8 mouse cellular contexts compared by ENCODE assay signal in the genomic region with DNA sequence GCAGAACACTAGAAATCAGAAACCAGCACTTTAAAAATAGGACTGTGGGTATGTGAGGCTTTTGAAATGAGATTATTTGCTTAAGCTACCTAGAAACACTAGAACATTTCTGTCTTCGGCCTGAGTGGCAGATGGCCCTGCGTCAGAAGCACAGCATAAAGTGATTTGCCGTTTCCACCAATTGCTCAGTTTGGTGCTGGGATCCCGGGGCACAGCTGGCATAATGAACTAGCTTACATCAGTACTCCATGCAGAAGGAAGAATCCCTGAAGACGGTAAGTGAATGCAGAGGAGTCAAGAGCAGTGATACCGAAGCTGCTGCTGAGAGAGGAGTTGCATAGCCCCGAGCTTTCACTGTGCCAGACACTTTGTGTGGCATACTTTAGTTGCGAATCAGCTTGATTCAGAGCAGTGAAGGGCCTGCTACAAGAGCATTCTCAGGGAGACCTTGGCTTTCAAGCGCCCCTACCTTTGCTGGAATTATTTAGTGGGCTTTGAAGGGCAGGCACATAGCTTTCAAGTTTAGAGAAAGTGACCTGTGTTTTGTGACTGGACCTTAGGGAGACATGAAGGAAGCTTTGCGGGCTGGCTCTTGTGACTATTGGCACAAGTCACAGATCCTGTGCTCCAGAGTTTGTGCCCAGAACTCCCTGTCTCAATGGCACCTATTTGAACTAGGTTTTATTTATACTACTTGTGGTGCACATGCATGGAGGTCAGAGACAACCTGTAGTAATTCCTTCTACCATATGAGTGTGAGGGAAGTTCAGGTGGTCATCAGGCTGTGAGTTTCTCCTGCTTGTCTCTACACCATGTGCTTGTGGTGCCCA. TPM values are rescaled to one million over a fixed set of nuclear protein-coding genes. Genes with fewer than 3 reads are reported as not detected.
DNase-seq lines count a peak whose midpoint lies in the region; ATAC-seq and TF ChIP-seq lines count a peak whose summit lies in the region.

No protein-coding gene starts in this region.

- no peak for TF ChIP-seq EP300 in lung, postnatal 0 days (IDR thresholded peaks at IDR 0.05)

- ATAC-seq in lung, postnatal 0 days, result peak; percentile 82

- no peaks in the 10 kb centered on the region for H3K9me3 ChIP-seq in lung, postnatal 0 days (ENCODE audit: low read length)

- H3K4me3 ChIP-seq in lung, postnatal 0 days (ENCODE audit: low read depth, low read length), result no peak overlapping the region

- H3K4me1 ChIP-seq in lung, postnatal 0 days (ENCODE audit: insufficient read depth, low read depth, low read length), result no peaks in the 10 kb centered on the region

- H3K9ac ChIP-seq in lung, postnatal 0 days (replicated peaks; ENCODE audit: low read depth), result no peak overlapping the region

- intact Hi-C loops in heart, postnatal 25 days (cut with DNase I), result no loop called here
- intact Hi-C loops in heart, postnatal 36 days (cut with DNase I), result no loop called here

- DNase-seq in heart, adult 18-20 months, result peak; percentile 41 to 55
- no peak for DNase-seq in heart, postnatal 25 days (ENCODE audit: low spot score)
- DNase-seq in brain, adult 2 months (ENCODE audit: low read depth, low spot score), result peak; percentile 87
- DNase-seq in heart, postnatal 36 days, result peak; percentile 22 to 30
- peak; percentile 73 for DNase-seq in lung, postnatal 0 days (ENCODE audit: low spot score)
- no peak for DNase-seq in urinary bladder, postnatal 14 days (ENCODE audit: low spot score)
- no peak for DNase-seq in urinary bladder, postnatal 25 days (ENCODE audit: low spot score)
- DNase-seq in urinary bladder, adult 18-20 months (ENCODE audit: low spot score in 2 of 2), result no peak

- no peaks in the 10 kb centered on the region for H3K36me3 ChIP-seq in lung, postnatal 0 days (ENCODE audit: insufficient read depth, low read length)

- no peak for TF ChIP-seq CTCF in lung, postnatal 0 days (IDR thresholded peaks at IDR 0.05)

- H3K27ac ChIP-seq in lung, postnatal 0 days (ENCODE audit: low read length), result peak overlapping the region; percentile 52

- no peaks in the 10 kb centered on the region for H3K27me3 ChIP-seq in lung, postnatal 0 days (replicated peaks; ENCODE audit: insufficient read depth, low read length)

- WGBS in lung, postnatal 0 days, result 48% methylated on average over 10 of the region's 10 CpGs

- peak overlapping the region; percentile 35 for H3K4me2 ChIP-seq in lung, postnatal 0 days (replicated peaks; ENCODE audit: low read depth, low read length)

RNA-seq across cellular contexts. Expression of a gene that starts 15.5 kb away (rescaled TPM):
- not detected for total RNA-seq in heart, adult 18-20 months (2021)
- total RNA-seq in heart, postnatal 25 days (2021), result not detected
- not detected for total RNA-seq in heart, postnatal 36 days (2021)
- polyA plus RNA-seq in lung, postnatal 0 days (2015; fragmentation: Nextera tagmentation; extraction: Ambion mirVana), result not detected in 2 replicates

RNA-seq across cellular contexts. Expression of a gene that starts 31.4 kb away (rescaled TPM):
- 10 to 100 TPM; 54.2 to 54.3 TPM for total RNA-seq in heart, adult 18-20 months (2021)
- total RNA-seq in heart, postnatal 25 days (2021), result 10 to 100 TPM; 50.8 to 55.6 TPM
- 10 to 100 TPM; 52.5 to 55.2 TPM for total RNA-seq in heart, postnatal 36 days (2021)
- polyA plus RNA-seq in lung, postnatal 0 days (2015; fragmentation: Nextera tagmentation; extraction: Ambion mirVana), result 42.1 and 44.8 TPM in 2 replicates

Comparison
In these comparisons a context has a peak if more than half of its experiments do, and no peak if none do; other contexts are left out.
1. DNase-seq: peak in heart, adult 18-20 months (2 of 2), brain, adult 2 months (single experiment), heart, postnatal 36 days (2 of 2) and lung, postnatal 0 days (single experiment); none in heart, postnatal 25 days (single experiment), urinary bladder, postnatal 14 days (single experiment), urinary bladder, postnatal 25 days (single experiment) and urinary bladder, adult 18-20 months (0 of 2).